Mouse (Mus musculus) thymus, adult 2 months (tissue): ENCODE results near the gene Pold2. TPM values are rescaled to one million over a fixed set of nuclear protein-coding genes. Genes with fewer than 3 reads are reported as not detected.

Experiments
- DNase-seq: peaks from one replicate; pipeline ENCODE4 v3.0.0; 2021
- H3K27ac ChIP-seq: fragments of 200-500 bp; 2 replicates; pipeline ENCODE4 v1.5.1; 2012; ENCODE audit warnings: low read length, control low read depth; ENCODE audit not compliant: control insufficient read depth, insufficient read depth
- H3K27me3 ChIP-seq: fragments of 200-500 bp; 2 replicates; pipeline ENCODE4 v1.6.1; 2012; ENCODE audit warnings: mild to moderate bottlenecking, low read length, moderate library complexity, mixed read lengths; ENCODE audit not compliant: control insufficient read depth, insufficient read depth
- H3K36me3 ChIP-seq: fragments of 200-500 bp; 2 replicates; pipeline ENCODE4 v1.6.1; 2012; ENCODE audit warnings: mild to moderate bottlenecking, low read length, moderate library complexity; ENCODE audit not compliant: control insufficient read depth, insufficient read depth
- H3K4me1 ChIP-seq: fragments of 200-500 bp; replicated peaks from 2 replicates; pipeline ENCODE4 v1.6.1; 2012; ENCODE audit warnings: low read length; ENCODE audit not compliant: control insufficient read depth, insufficient read depth
- H3K4me3 ChIP-seq: fragments of 200-500 bp; 2 replicates; pipeline ENCODE4 v1.5.1; 2012; ENCODE audit warnings: mild to moderate bottlenecking, low read length, control low read depth, moderate library complexity; ENCODE audit not compliant: control insufficient read depth, insufficient read depth
- CTCF ChIP-seq: fragments of 200-500 bp; IDR thresholded peaks from 2 replicates; pipeline ENCODE4 v1.5.1; 2012; ENCODE audit warnings: mild to moderate bottlenecking, control low read depth, low read length, moderate library complexity, borderline replicate concordance; ENCODE audit not compliant: control insufficient read depth, poor library complexity, insufficient read depth; ENCODE audit errors: extremely low read depth
- POLR2A ChIP-seq: fragments of 200-500 bp; IDR thresholded peaks from 2 replicates; pipeline ENCODE4 v1.6.1; 2012; ENCODE audit warnings: mild to moderate bottlenecking, low read length, control low read depth, moderate library complexity; ENCODE audit not compliant: control insufficient read depth, poor library complexity, insufficient read depth; ENCODE audit errors: extremely low read depth
- WGBS: fragments of 180-500 bp; shearing (Covaris S2); methylation state at CpG from one replicate; pipeline ENCODE4 v1.1.7; 2018; 5-methylcytosine and 5-hydroxymethylcytosine counted together
- polyA plus RNA-seq: library from polyadenylated mRNA; depleted of rRNA; stranded (reverse); fragments of >200 nt; gene quantifications from 2 replicates; pipeline ENCODE4 v1.2.3, GENCODE M21; 2012

Pold2 gene
- polyA plus RNA-seq, 1 experiment = 309 TPM

GRCm38 (mm10) chr11:5878661-5879060 lies 569 bp upstream of the Pold2 start:
- 71% methylated on average over 8 of the region's 8 CpGs for WGBS
- H3K4me3 ChIP-seq = no peak overlapping the region
- no peak overlapping the region for H3K27ac ChIP-seq
- TF ChIP-seq POLR2A = no peak
- H3K4me1 ChIP-seq = peaks cover 10% of the 10 kb centered on the region
- no peaks in the 10 kb centered on the region for H3K36me3 ChIP-seq
- DNase-seq = no peak
- H3K27me3 ChIP-seq = no peaks in the 10 kb centered on the region

- no peaks in the 10 kb centered on the region for H3K27me3 ChIP-seq
- H3K36me3 ChIP-seq = peaks cover 4% of the 10 kb centered on the region; the same call in 1 of the 2 replicates
- under 1% methylated on average over 5 of the region's 5 CpGs for whole genome bisulfite sequencing
- peaks cover 10% of the 10 kb centered on the region for H3K4me1 ChIP-seq
- H3K27ac ChIP-seq = no peak overlapping the region
- no peak overlapping the region; the same call in 1 of the 2 replicates for H3K4me3 ChIP-seq
- no peak for DNase-seq
- TF ChIP-seq CTCF = no peak
- no peak for TF ChIP-seq POLR2A
Observed at GRCm38 (mm10) chr11:5877421-5877820, 671 bp downstream of the Pold2 start.

- Histone ChIP-seq H3K27me3 (no peaks in the 10 kb centered on the region), H3K27ac (no peak overlapping the region), H3K36me3 (peaks cover 8% of the 10 kb centered on the region; the same call in 1 of the 2 replicates), H3K4me3 (no peak overlapping the region), H3K4me1 (peaks cover 8% of the 10 kb centered on the region)
- WGBS = 97% methylated on average over 9 of the region's 9 CpGs
- TF ChIP-seq CTCF (no peak), POLR2A (no peak)
- no peak for DNase-seq
Observed at GRCm38 (mm10) chr11:5873192-5873591, 4.9 kb downstream of the Pold2 start.

GRCm38 (mm10) chr11:5872707-5873106 lies 5.4 kb downstream of the Pold2 start:
- peaks cover 8% of the 10 kb centered on the region; the same call in 1 of the 2 replicates for H3K36me3 ChIP-seq
- 99% methylated on average over 11 of the region's 11 CpGs for WGBS

GRCm38 (mm10) chr11:5870069-5870468 lies 8.0 kb downstream of the Pold2 start:
- H3K4me1 ChIP-seq = no peaks in the 10 kb centered on the region
- no peak overlapping the region for H3K4me3 ChIP-seq
- TF ChIP-seq POLR2A (no peak), CTCF (no peak)
- peaks cover 8% of the 10 kb centered on the region; the same call in 1 of the 2 replicates for H3K36me3 ChIP-seq
- 97% methylated on average over 16 of the region's 16 CpGs for WGBS
- H3K27me3 ChIP-seq = no peaks in the 10 kb centered on the region
- H3K27ac ChIP-seq = no peak overlapping the region
- no peak for DNase-seq

More at GRCm38 (mm10) chr11:5872707-5873106, 5.4 kb downstream of the Pold2 start:
- Histone ChIP-seq H3K4me1 (peaks cover 8% of the 10 kb centered on the region), H3K27ac (no peak overlapping the region), H3K27me3 (no peaks in the 10 kb centered on the region), H3K4me3 (no peak overlapping the region)
- no peak for DNase-seq
- TF ChIP-seq POLR2A = no peak
- TF ChIP-seq CTCF = no peak

- peaks cover 8% of the 10 kb centered on the region; the same call in 1 of the 2 replicates for H3K36me3 ChIP-seq
- H3K4me3 ChIP-seq = no peak overlapping the region
- DNase-seq = no peak
- no peaks in the 10 kb centered on the region for H3K4me1 ChIP-seq
- no peaks in the 10 kb centered on the region for H3K27me3 ChIP-seq
- TF ChIP-seq POLR2A (no peak), CTCF (no peak)
- no peak overlapping the region for H3K27ac ChIP-seq
- WGBS = 97% methylated on average over 16 of the region's 16 CpGs
Observed at GRCm38 (mm10) chr11:5869331-5869730, 8.8 kb downstream of the Pold2 start.

- TF ChIP-seq POLR2A (no peak), CTCF (no peak)
- no peak overlapping the region for H3K27ac ChIP-seq
- no peak for DNase-seq
Observed at GRCm38 (mm10) chr11:5868324-5868723, 9.8 kb downstream of the Pold2 start.

More at GRCm38 (mm10) chr11:5868324-5868723, 9.8 kb downstream of the Pold2 start:
- WGBS = 92% methylated on average over 12 of the region's 12 CpGs
- no peaks in the 10 kb centered on the region; the same call in 1 of the 2 replicates for H3K27me3 ChIP-seq
- no peaks in the 10 kb centered on the region for H3K4me1 ChIP-seq
- no peak overlapping the region for H3K4me3 ChIP-seq
- H3K36me3 ChIP-seq = peaks cover 6% of the 10 kb centered on the region; the same call in 1 of the 2 replicates
